Mouse (Mus musculus) adrenal gland, adult 18-20 months (tissue): ENCODE data around the gene Gsap. TPM values are rescaled to one million over a fixed set of nuclear protein-coding genes. Genes with fewer than 3 reads are reported as not detected.
"Not testable (repeated sequence)": the region's sequence is repeated elsewhere in the genome, so short reads cannot be mapped to it uniquely, and the experiment has no call there.

Experiments
- DNase-seq, 2 experiments: peaks; one replicate each; pipeline ENCODE4 v3.0.0; 2021 to 2022; ENCODE audit warnings: low spot score in 2 of 2
- total RNA-seq, 2 experiments: library from RNA; stranded (reverse); gene quantifications; 1 replicate in 1 of 2; 2 replicates in 1 of 2; pipeline ENCODE4 v1.2.3; 2021

Gsap gene
- total RNA-seq, 2 experiments from 2014 or later, result 5.0 TPM

DNA sequence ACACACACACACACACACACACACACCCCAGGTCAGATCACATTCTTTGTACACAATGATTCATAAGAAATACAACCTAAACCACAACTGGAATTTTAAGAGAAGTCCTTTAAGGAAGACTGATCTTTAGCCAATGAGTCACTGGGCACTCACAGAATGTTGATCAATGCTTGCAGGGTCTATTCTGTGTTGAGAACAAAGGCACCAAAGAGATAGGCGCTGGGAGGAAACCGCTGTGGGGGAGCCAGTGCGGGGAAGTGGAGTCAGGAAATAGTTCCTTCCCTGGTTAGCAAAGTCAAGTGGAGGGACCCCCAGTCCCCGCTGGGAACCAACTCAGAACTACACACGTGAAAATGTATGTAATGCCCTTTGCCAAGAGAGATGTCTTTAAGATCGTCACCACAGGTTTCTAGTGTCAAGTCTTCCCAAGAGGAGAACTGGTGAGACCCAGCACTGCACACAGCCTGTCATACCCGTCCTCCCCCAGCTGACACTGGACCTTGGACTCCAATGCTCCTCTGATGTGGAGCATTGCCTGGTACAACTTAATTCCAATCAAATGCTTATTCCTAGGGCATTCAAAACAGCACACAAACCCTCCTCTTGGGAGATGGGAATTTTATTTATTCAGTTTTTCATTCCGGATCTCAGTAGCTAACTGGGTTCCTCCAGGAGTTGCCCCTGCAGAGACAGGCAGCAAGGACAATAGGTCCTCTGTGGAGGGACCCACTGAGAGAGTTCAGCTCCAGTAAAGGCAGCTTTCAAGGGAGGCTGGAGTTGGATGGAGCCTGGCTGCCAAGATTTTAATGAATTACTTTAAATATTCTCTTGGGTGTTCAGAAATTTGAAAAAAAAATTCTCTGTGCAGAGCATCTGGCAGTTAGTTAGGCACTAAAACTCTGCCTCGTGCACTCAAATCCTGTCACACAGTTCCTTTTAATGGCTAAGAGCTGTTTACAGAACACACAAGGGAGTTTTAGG, 10.6 kb upstream of the Gsap start:
- DNase-seq, result no peak

DNA sequence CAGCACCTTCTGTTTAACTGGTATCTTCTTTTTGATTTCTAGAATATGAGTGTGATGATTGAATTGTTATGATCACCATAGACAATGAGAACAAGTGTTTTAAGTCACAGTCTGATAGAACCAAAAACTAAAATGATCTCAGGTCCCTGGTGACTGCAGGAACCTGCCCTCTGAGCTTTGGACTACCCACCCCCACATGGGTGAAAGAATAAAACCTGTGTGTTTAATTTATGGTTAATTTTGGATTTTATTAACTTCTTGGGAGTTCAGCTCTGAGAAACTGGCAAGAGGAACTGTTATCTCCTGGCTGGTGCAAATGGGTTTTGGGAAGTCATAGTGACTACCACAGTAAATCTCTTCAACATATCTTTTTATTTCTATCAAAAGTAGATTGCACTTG, 6.6 kb upstream of the Gsap start:
- DNase-seq, result no peak

DNA sequence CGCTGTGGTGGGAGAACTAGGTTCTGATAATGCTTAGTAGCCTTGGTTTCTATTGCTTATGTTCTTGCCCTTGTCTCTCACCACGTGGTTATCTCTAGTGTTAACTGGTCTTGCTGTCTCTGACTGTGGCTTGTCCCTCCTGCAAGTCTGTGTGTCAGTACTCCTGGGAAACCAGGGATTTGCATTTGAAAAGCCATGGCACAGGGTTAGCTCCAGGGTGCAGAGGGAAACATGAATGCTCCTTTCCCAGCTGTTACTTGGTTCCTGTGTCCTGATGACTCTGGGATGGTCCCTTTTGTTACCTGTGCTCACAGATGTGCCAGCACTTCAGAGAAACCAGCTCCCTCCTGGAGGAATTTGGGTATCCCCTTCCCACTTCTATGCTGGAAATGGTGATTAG, 3.0 kb upstream of the Gsap start:
- DNase-seq, result not testable (repeated sequence)

DNA sequence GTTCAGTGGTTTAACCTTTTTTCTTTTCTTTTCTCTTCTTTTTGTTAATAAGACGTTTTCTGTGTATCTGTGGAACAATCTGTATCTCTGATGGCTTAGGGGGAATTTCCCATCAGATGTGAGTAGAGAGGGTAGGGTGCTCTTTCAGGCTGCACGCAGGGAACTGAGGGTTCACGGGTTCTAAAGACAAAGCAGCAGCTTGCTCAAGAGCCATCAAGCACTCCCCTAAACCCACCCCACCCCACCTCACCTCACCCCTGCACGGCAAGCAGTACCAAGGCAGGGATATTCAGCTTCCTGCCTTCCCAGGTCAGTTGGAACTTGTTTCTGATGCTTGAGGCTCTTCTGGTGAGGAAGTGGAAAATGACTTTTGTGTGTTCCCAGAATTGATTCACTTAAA, 766 bp downstream of the Gsap start:
- DNase-seq, result no peak

DNA sequence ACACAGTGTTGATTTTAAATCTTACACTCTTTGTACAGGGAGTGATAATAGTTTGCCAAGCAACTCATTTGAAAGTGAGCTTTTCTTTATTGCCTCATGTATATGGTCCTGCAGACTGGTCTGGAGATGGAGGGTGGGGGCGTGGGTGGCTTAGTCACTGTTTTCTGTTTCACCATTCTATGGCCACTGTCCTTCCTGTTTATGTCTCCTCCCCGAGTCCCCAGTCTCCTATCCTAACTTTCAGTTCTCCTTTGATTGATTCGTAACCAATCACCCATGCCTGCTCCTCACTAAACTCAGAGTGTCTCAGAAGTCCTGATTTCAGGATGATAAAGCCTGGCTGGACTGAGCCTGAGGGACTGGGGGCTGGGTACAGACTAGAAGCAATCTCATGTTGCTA, 2.4 kb downstream of the Gsap start:
- no peak for DNase-seq

DNA sequence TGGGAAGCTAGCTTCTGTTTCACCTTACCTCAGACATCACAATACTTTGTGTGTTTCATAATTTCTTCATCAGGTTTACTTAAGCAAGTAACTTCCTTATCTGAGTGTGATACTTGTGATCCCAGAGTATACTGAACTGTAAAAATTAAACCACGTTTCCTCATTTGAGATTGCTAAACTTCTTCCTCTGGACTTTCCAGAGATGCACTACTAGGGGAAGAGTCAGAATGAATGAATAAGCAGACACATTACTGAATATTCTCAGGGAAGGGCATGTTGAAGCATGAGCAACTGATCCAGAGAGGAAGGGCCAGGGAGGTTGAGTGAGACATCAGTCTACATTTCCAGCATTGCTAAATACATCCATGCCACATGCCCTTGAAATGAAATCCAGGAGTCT, 3.0 kb downstream of the Gsap start:
- DNase-seq, result no peak

DNA sequence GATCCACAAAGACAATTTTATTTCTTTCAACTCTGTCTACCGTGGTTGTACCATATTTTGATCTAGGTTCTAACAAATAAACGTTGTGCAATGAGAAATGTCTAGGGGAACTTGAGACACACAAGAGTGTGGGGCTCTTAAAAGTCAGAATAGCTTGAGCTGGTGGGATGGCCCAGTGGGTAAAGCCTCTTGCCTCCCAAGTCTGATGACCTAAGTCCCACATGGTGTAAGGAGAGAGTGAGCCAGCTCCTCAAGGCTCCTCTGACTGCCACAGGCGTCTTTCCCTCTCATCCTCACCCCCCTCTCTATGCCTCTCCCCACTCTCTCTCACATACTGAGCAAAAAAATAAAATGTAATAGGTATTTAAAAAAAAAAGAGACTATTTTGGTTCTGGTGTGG, 3.4 kb downstream of the Gsap start:
- no peak for DNase-seq

DNA sequence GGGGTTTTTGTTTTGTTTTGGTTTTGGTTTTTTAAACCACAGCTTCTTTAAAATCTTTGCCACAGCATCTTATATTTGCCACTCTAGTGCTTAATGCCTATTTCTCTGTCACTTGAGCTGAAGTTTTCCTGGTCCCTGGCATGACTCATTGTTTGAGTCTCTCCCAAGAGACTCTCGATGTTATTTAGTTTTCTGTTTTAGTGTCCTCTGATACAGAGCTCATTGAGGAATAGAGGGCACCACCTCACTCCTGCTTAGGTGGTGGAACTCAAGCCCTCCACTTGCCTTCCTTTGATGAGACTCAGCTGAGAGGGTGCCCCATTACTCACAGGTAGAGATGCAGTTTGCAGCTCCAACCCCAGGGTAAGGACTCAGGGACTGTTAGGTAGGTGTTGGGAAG, 17.4 kb downstream of the Gsap start:
- no peak for DNase-seq

DNA sequence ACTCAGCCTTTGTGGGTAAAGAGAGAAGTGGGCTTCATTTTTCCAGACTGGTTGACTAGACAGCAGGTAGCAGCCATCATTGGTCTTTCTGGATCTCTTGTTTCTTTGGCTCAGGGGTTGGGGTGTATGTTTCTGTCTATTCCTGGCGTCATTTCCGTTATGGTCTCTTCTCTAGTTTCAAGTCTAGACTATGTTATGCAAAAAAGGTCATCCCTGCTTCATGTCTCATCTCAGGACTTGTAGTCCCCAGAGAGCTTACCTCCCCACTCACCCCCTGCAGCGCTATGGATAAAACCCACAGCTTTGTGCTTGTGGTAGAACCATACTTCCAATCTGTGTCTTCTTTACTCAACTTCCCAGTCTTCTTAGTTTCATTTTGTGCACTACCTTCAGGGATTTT, 18.1 kb downstream of the Gsap start:
- no peak for DNase-seq

DNA sequence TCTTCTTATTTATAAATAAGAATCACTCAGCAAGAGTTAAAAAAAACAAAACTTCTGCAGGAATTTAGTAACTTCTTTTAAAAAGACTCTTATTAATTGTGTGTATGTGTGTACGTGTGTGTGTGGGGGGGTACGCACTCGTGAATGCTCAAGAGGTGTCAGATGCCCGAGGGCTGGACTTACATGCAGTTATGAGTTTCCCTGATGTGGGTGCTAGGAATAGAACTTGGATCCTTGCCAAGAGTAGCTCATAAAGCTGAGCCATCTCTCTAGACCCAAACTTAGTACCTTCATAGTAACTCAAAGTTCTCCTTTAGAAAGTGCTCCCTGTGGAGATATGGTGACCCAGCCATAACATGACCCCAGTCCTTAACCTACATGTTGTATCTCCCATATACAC, 20.0 kb downstream of the Gsap start:
- DNase-seq, result no peak

DNA sequence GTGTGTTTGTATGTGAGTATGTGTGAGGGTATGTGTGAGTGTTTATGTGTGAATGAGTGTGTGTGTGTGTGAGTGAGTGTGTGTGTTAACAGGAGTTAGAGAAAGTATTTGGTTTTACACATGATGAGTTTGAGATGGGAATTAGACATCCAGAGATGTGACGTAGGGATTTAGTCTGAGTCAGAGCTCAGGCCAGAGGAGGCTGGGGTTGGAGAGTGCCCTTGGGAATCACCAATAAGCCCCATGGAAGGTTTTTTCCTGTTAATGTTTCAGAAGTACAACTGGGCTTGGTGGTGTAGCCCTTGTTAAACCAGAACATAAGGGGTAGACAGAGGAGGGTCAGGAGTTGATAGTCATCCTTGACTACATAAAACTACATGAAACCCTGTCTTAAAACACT, 25.4 kb downstream of the Gsap start:
- no peak for DNase-seq

DNA sequence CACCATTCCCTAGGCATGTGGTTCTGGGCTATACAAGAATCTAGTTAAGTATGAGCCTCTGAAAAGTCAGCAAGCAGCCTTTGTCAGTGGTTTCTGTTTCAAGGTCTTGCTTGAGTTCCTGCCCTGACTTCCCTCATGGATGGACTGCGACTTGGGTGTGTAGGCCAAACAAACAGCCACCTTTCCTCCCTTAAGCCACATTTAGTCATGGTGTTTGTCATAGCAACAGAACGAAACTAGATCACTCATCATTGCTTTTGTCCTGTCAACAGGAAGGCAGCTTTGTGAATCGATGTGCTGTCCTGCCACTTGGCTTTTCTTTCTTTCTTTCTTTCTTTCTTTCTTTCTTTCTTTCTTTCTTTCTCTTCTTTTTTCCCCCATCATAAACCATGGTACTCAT, 26.9 kb downstream of the Gsap start:
- no peak for DNase-seq

DNA sequence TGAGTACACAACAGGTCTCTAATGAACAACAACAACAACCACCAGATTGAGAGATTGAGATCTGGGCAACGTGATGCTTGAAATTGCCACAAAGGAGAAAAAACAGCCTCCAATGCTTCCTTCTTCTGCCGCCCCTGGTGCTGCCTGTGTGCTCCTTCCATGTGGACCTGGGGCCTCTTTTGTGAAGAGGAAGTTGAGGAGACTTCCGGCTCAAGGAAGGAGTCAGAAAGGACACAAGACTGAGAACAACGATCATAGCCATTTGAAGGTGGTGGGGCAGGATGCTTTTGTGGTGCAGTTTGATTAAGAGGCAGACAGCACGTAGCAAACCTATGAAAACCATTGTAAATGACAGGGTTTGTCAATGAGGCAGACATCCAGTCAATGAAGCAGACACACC, 27.7 kb downstream of the Gsap start:
- no peak for DNase-seq

DNA sequence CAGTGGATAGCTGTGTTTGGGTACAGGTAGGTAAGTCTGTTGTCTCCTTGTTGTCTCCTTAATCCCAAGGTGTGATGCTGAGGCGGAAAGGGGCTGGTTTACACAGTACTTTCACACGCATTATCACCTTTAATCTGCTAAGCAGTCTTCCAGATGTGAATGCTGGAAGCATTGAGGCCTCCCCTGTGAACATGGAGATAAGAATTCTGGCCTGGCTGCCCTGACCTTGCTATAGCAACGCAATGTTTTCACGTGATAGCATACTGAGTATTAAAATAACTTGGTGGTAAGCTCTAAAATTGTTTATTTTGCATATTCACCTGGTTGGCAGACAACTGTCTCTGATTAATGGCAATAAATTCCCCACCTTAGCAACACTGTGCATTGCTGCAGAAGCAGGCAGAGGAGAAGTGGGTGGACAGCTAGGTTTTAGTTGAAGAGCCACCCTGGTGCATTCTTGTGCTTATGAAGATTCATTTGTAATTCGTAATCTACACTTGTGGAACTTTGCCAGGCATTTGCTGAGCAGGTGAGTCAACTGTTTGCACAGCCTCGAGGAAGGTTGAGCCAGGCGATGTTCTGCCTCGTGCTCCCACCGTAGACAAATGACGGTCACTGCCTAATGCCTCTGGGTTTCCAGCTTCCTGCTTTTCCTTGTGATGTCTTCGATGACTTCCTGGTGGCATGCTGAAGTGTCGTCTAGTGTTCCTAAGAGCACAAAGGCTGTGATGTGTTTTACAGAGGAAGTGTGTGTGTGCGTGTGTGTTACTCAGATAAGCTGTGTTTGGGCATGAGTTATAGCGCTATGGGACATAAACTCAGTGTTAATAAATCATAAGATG, 31.6 kb downstream of the Gsap start:
- DNase-seq, result no peak

DNA sequence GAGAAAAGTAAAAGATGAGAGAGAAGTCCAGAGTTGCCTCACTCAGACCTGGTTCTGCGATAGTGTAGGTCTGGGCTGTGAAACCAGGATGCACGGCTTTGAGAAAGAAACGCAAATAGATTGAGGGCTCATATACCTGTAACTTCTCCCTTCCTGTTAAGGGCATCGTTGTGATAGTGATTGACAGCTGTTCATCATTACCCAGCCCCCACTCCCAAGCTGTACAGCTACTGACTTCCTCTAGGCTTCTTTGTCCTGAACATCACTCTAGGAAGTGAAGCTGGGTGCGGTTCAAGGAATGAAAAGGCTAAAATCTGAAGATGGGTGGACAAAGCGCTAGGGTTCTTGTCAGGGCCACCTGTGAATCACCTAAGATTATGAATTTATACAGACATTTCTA, 46.8 kb downstream of the Gsap start:
- DNase-seq, result no peak

DNA sequence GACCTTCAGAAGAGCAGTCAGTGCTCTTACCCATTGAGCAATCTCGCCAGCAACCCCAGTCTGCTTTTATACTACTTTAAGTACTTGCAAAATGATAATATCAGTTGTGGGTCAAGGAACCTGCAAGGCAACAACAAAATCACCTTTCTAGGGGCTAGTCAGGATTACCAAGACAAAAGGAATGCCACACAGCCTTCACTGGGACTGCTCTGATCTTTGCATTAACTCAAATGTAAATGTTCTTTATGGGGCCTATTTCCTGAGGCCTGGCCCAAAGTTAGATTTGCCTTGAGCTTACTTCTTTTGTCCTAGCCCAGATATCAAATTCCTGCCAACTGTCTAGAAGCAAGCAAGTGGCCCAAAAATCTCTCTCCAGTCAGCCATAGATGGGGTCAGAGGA, 58.5 kb downstream of the Gsap start:
- no peak for DNase-seq

DNA sequence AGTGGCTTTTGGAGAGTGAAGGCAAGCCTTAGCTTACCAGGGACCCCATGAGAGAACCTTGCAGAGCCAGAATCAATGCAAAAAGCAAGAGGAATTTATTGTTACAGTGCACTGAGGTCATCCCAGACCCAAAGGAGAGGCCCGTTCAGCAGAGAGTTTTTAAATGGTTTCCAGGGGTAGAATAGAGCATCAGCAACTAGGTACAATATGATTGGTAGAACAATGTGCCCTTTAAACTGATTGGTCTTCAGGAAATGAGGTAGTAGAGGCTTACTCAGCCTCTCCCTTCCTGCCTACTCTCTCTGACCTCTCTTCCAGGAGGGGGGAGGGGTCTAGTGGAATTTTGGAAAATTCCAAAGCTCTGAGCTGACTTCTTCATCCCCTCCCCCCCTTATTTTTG, 59.2 kb downstream of the Gsap start:
- DNase-seq, result no peak

DNA sequence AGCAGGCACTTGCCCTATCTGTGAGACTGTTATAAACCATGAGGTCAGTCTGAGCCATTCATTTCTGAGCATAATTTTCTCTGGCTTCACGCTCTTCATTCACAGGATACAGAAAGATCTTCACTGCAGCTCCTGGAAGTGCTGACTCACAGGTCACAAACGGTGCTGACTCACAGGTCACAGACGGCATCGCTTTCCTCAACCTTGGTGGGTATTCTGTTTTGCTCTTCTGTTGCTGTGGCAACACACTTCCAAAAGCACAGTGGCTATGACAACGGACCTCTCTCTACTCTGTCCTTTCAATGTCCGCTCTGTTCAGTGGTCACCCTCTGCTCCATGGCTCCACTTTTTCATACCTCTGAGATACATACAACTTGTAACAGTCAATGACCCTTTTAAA, 60.7 kb downstream of the Gsap start:
- no peak for DNase-seq

DNA sequence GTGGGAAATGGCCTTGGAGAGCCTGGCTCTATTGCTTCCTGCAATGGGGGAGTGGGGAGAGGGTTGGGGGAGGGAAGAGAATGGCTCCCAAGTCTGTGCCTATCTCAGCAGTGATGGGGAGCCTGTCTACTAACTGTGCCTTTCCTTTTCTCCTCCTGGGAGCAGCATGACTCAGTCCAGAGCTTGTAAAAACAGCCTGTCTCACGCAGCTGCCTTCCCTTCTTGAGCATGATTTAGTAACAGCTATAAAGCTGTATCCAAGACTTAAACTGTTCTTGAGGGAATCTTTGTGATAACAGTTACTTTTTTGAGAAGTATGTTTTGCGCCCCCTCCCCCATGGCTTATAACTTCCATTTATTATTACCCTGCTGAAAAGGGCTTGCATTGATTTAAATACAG, 61.9 kb downstream of the Gsap start:
- no peak for DNase-seq

DNA sequence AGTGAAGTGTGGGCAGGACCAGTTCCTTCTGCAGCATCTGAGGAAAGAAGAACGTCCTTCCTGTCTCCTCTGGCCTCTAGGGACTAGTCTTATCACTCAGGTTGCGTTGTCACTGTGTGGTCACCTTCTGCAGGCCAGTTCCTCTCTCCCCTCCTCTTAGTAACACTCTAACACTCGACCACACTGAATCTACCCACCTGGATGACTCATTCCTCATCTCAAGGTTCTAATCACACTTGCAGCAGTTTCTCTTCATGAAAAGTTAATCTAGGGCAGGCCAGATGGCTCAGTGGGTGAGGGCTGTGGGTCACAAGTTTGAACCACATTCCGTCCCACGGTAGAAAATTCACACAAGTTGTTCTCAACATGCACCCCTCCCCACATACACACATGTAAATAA, 62.8 kb downstream of the Gsap start:
- no peak for DNase-seq

DNA sequence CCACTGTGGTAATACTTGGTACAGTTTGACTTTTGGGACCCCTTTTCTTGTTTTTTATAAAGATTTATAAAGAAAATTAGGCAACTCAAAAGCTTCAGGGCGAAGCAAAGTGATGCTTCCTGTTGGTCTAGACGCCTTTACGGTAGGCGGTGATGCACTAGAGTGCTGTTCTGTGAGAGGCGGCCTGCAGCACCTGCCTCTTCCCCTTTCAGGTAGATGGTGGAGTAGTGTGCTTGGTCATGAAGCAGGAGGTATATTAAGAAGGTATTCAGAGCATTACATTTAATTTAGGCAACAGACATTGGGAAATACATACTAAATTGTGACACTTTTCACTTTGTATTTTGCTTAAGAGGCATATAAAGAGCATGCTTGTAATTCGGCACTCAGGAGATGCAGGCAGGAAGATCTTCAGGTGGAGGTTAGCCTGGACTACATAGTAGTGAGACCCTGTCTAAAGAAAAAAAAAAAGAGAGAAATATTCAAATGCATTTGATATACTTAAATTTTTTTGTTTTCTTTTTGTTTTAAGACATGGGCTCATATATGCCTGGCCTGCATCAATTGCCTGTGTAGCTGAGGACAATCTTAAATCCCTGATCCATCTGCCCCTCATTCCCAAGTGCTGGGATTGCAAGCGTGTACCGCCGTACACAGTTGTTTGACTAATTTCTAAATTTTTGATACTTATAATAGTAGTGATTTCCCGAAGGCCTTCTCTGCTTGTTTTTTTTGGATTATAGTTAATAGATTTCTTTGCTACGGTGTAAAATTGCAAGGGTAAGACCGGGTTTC, 68.9 kb downstream of the Gsap start:
- DNase-seq, result no peak
